Mouse (Mus musculus) thymus, postnatal 0 days (tissue): ENCODE measurements at regions not wholly inside any gene's neighbourhood (a gene's known extent, or its start where the extent isn't known, plus 50 kb on each side); places are given as distances from the start of the nearest gene placed in this dataset.
A peak's percentile ranks its signal among the peaks of the same experiment; 100 is the strongest.

Experiments
- DNase-seq: peaks from one replicate; pipeline ENCODE4 v3.0.0-alpha.2; 2015; ENCODE audit warnings: low spot score

- no peak for DNase-seq
These were observed 170.8 kb upstream of the Gm49356 start for GRCm38 (mm10) chr15:58718282-58718681.

- no peak for DNase-seq
These were observed 169.7 kb upstream of the Gm49356 start for GRCm38 (mm10) chr15:58719410-58719809.

GRCm38 (mm10) chr15:58727041-58727440 is 162.1 kb upstream of the Gm49356 start:
- no peak for DNase-seq

- DNase-seq, result no peak
These were observed 160.8 kb upstream of the Gm49356 start for GRCm38 (mm10) chr15:58728264-58728663.

GRCm38 (mm10) chr15:58730861-58731260 is 158.2 kb upstream of the Gm49356 start:
- DNase-seq, result no peak

GRCm38 (mm10) chr15:58731346-58731745 is 157.8 kb upstream of the Gm49356 start:
- DNase-seq, result no peak

- DNase-seq, result peak; percentile 5
These were observed 157.0 kb upstream of the Gm49356 start for GRCm38 (mm10) chr15:58731952-58732642.
